Mouse (Mus musculus) heart, adult 2 months (tissue): ENCODE results near the gene Parn.

ENCODE experiments used
- CTCF ChIP-seq: fragments of 200-600 bp; IDR thresholded peaks from 2 replicates; pipeline ENCODE4 v1.8.1; 2022; ENCODE audit warnings: antibody characterized with exemption, mild to moderate bottlenecking, moderate library complexity
- EP300 ChIP-seq: fragments of 200-500 bp; IDR thresholded peaks from 2 replicates; pipeline ENCODE4 v1.6.1; 2011; ENCODE audit warnings: low read depth, low read length, control low read depth; ENCODE audit not compliant: insufficient read depth
- POLR2A ChIP-seq: fragments of 200-500 bp; IDR thresholded peaks from 2 replicates; pipeline ENCODE4 v1.6.1; 2011; ENCODE audit warnings: mild to moderate bottlenecking, low read depth, low read length, control low read depth; ENCODE audit not compliant: insufficient read depth

DNA sequence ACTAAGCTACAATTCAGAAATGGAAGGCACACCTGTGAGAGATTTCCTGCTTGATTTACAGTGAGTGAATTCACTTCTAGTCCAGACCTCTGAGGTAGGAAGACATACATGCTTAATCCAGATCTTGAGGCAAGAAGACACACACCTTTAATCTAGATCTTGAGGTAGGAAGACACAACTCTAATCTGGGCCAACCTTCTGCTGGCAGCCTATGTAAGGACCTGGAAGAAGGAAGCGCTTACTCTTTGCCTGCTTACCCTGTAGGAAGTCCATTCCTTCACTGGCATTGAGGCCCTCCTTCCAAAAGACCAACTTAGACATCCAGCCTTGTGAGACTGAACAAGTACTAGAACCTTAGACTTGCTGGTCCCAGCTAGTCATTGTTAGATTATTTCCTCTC, 1.3 kb upstream of the Parn start:
- TF ChIP-seq POLR2A = no peak
- TF ChIP-seq EP300 = no peak
- TF ChIP-seq CTCF = no peak
